Comparison of ENCODE assay signal across 8 mouse cellular contexts in the genomic region with DNA sequence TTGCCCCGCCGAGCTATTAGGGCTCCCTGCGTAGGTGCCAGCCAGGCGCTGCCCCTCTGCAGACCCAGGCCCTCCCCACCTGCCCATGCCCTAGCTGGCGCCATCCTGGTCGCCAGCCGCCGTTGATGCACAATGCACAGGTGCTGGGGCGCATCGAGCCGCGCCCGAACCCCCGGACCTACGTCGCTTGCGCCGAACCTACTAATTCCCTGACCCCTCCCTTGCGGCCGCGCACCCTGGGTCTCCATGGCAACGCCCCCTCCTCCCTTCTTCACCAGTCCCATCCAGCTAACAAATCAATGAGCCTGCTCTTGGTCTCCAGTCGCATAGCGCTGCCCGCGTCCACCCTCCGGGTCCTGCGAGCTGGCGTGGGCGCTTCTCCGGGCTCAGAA. TPM values are rescaled to one million over a fixed set of nuclear protein-coding genes. Genes with fewer than 3 reads are reported as not detected.
DNase-seq lines count a peak whose midpoint lies in the region; ATAC-seq lines count a peak whose summit lies in the region.

No protein-coding gene starts in this region.

- peak overlapping the region; percentile 98 for H3K4me2 ChIP-seq in hindbrain, embryonic 15.5 days

- DNase-seq in frontal cortex, postnatal 25 days (ENCODE audit: low spot score in 2 of 2): no peak
- DNase-seq in right cerebral cortex, postnatal 10 days (ENCODE audit: low spot score in 2 of 2): peak; percentile 87 to 91
- no peak for DNase-seq in right cerebral cortex, postnatal 25 days
- peak; percentile 88 for DNase-seq in midbrain, embryonic 10.5 days (ENCODE audit: low spot score)
- no peak for DNase-seq in thymus, postnatal 25 days

- H3K4me1 ChIP-seq in hindbrain, embryonic 15.5 days (replicated peaks): peaks cover 69% of the 10 kb centered on the region
- peaks cover 86% of the 10 kb centered on the region for H3K4me1 ChIP-seq in midbrain, embryonic 10.5 days

- H3K36me3 ChIP-seq in hindbrain, embryonic 15.5 days: 0 out of 2 replicates have a peak, but pooled peaks cover 3% of the 10 kb centered on the region
- H3K36me3 ChIP-seq in midbrain, embryonic 10.5 days: peaks cover 10% of the 10 kb centered on the region

- H3K9ac ChIP-seq in hindbrain, embryonic 15.5 days: peak overlapping the region; percentile 80

- ATAC-seq in frontal cortex, adult (ENCODE audit: low TSS enrichment): peak; percentile 43
- no peak for ATAC-seq in hindbrain, embryonic 15.5 days (ENCODE audit: low FRiP score, low read depth)
- no peak for ATAC-seq in activated CD4-positive, CD25-positive, alpha-beta regulatory T cell, adult 4 months

- peak overlapping the region; percentile 96 for H3K27ac ChIP-seq in hindbrain, embryonic 15.5 days (replicated peaks)
- H3K27ac ChIP-seq in midbrain, embryonic 10.5 days (replicated peaks): peak overlapping the region; percentile 90

- no peaks in the 10 kb centered on the region for H3K9me3 ChIP-seq in hindbrain, embryonic 15.5 days
- no peaks in the 10 kb centered on the region for H3K9me3 ChIP-seq in midbrain, embryonic 10.5 days (replicated peaks)

- peaks cover 65% of the 10 kb centered on the region for H3K27me3 ChIP-seq in hindbrain, embryonic 15.5 days
- H3K27me3 ChIP-seq in midbrain, embryonic 10.5 days (ENCODE audit: low read depth, poor library complexity, severe bottlenecking): peaks cover 92% of the 10 kb centered on the region

- H3K4me3 ChIP-seq in hindbrain, embryonic 15.5 days: peak overlapping the region; percentile 89
- peak overlapping the region; percentile 86 for H3K4me3 ChIP-seq in midbrain, embryonic 10.5 days

- under 1% methylated on average over 31 of the region's 31 CpGs for WGBS in hindbrain, embryonic 15.5 days
- WGBS in midbrain, embryonic 10.5 days: 0% methylated on average over 31 of the region's 31 CpGs

RNA-seq across cellular contexts. Expression of a gene that starts 0.6 kb away (rescaled TPM):
- polyA plus RNA-seq in hindbrain, embryonic 15.5 days (2015; fragmentation: Nextera tagmentation; extraction: Ambion mirVana): 8.6 and 10.0 TPM in 2 replicates
- 13.5 and 15.0 TPM in 2 replicates for polyA plus RNA-seq in midbrain, embryonic 10.5 days (2016; fragmentation: Nextera tagmentation; extraction: Ambion mirVana)
- 1 to 10 TPM; 5.3 to 7.5 TPM for polyA plus RNA-seq in activated CD4-positive, CD25-positive, alpha-beta regulatory T cell, adult 4 months (2017; shearing (Covaris generic))

RNA-seq across cellular contexts. Expression of a gene that starts 18.6 kb away (rescaled TPM):
- 15.3 and 17.1 TPM in 2 replicates for polyA plus RNA-seq in hindbrain, embryonic 15.5 days (2015; fragmentation: Nextera tagmentation; extraction: Ambion mirVana)
- 108 and 110 TPM in 2 replicates for polyA plus RNA-seq in midbrain, embryonic 10.5 days (2016; fragmentation: Nextera tagmentation; extraction: Ambion mirVana)
- 1 to 10 TPM; 1.1 to 1.4 TPM for polyA plus RNA-seq in activated CD4-positive, CD25-positive, alpha-beta regulatory T cell, adult 4 months (2017; shearing (Covaris generic))

RNA-seq across cellular contexts. Expression of a gene that starts 44.7 kb away (rescaled TPM):
- polyA plus RNA-seq in hindbrain, embryonic 15.5 days (2015; fragmentation: Nextera tagmentation; extraction: Ambion mirVana): 21.9 and 23.2 TPM in 2 replicates
- 5.1 and 7.1 TPM in 2 replicates for polyA plus RNA-seq in midbrain, embryonic 10.5 days (2016; fragmentation: Nextera tagmentation; extraction: Ambion mirVana)
- polyA plus RNA-seq in activated CD4-positive, CD25-positive, alpha-beta regulatory T cell, adult 4 months (2017; shearing (Covaris generic)): 1 to 10 TPM; 2.0 to 2.4 TPM

RNA-seq across cellular contexts. Expression of a gene that starts 53.3 kb away (rescaled TPM):
- polyA plus RNA-seq in hindbrain, embryonic 15.5 days (2015; fragmentation: Nextera tagmentation; extraction: Ambion mirVana): not detected in 2 replicates
- polyA plus RNA-seq in midbrain, embryonic 10.5 days (2016; fragmentation: Nextera tagmentation; extraction: Ambion mirVana): not detected in 2 replicates
- polyA plus RNA-seq in activated CD4-positive, CD25-positive, alpha-beta regulatory T cell, adult 4 months (2017; shearing (Covaris generic)): not detected

Comparison
In these comparisons a context has a peak if more than half of its experiments do, and no peak if none do; other contexts are left out.
1. DNase-seq: peak in right cerebral cortex, postnatal 10 days (2 of 2) and midbrain, embryonic 10.5 days (single experiment); none in frontal cortex, postnatal 25 days (0 of 2), right cerebral cortex, postnatal 25 days (single experiment) and thymus, postnatal 25 days (single experiment).